In genomic region chr6:31568070-31568595, GRCm38 (mm10) we compare ENCODE assay signal across 27 mouse cellular contexts. TPM values are rescaled to one million over a fixed set of nuclear protein-coding genes. Genes with fewer than 3 reads are reported as not detected.
A peak's percentile ranks its signal among the peaks of the same experiment; 100 is the strongest.
DNase-seq lines count a peak whose midpoint lies in the region; ATAC-seq and TF ChIP-seq lines count a peak whose summit lies in the region.
"Had no signal": no experiment of that assay in that cellular context is flagged by ENCODE, and none has a peak within 500 bp of the region (broad histone marks: within the 10 kb centered on the region; RNA-seq: fewer than 3 reads in every experiment).

No protein-coding gene starts in this region.

- 20% methylated on average over 7 of the region's 7 CpGs for WGBS in midbrain, embryonic 10.5 days
- 37% methylated on average over 7 of the region's 7 CpGs for WGBS in midbrain, postnatal 0 days
- WGBS in embryonic facial prominence, embryonic 14.5 days = 20% methylated on average over 7 of the region's 7 CpGs

- 0 out of 2 replicates have a peak overlapping the region, but pooled peaks have one; percentile 17 for H3K27ac ChIP-seq in midbrain, embryonic 10.5 days (replicated peaks)
- no peak overlapping the region for H3K27ac ChIP-seq in midbrain, postnatal 0 days (ENCODE audit: low read depth, low read length)
- H3K27ac ChIP-seq in embryonic facial prominence, embryonic 14.5 days (replicated peaks; ENCODE audit: low read depth, low read length) = no peak overlapping the region
- H3K27ac ChIP-seq: embryonic facial prominence, embryonic 15.5 days; hindbrain, postnatal 0 days; limb, embryonic 13.5 days; liver, embryonic 14.5 days; lung, embryonic 15.5 days; neural tube, embryonic 12.5 days had no signal

- DNase-seq in embryo, embryonic 10 days (ENCODE audit: low spot score) = peak; percentile 41
- no peak for DNase-seq in embryo, embryonic 9.5 days (ENCODE audit: extremely low spot score)
- no peak for DNase-seq in midbrain, embryonic 10.5 days (ENCODE audit: low spot score)
- DNase-seq in midbrain, postnatal 0 days (ENCODE audit: low spot score) = no peak
- peak; percentile 63 for DNase-seq in NIH3T3 (ENCODE audit: low read depth)
- DNase-seq in embryonic facial prominence, embryonic 14.5 days (ENCODE audit: low spot score) = peak; percentile 23
- DNase-seq in testis, postnatal 10 days (ENCODE audit: low spot score) = no peak
- DNase-seq in left cerebral cortex, postnatal 25 days (ENCODE audit: low spot score in 2 of 2) = no peak
- DNase-seq: adrenal gland, adult 2 months; cerebellum, adult 18-20 months; gastrocnemius, postnatal 14 days; heart, adult 11 months; kidney, postnatal 25 days; layer of hippocampus, postnatal 36 days; lung, postnatal 4 days; thymus, postnatal 25 days had no signal

- H3K36me3 ChIP-seq in midbrain, embryonic 10.5 days = no peaks in the 10 kb centered on the region
- no peaks in the 10 kb centered on the region for H3K36me3 ChIP-seq in midbrain, postnatal 0 days (ENCODE audit: insufficient read depth, low read length)
- H3K36me3 ChIP-seq in embryonic facial prominence, embryonic 14.5 days (ENCODE audit: control insufficient read depth, insufficient read depth, low read length) = no peaks in the 10 kb centered on the region
- H3K36me3 ChIP-seq: embryonic facial prominence, embryonic 15.5 days; limb, embryonic 13.5 days; lung, embryonic 15.5 days; neural tube, embryonic 12.5 days had no signal

- no peaks in the 10 kb centered on the region for H3K9me3 ChIP-seq in midbrain, embryonic 10.5 days (replicated peaks)
- H3K9me3 ChIP-seq in midbrain, postnatal 0 days (ENCODE audit: low read length) = no peaks in the 10 kb centered on the region
- no peaks in the 10 kb centered on the region for H3K9me3 ChIP-seq in embryonic facial prominence, embryonic 14.5 days (ENCODE audit: control insufficient read depth, low read length)
- H3K9me3 ChIP-seq: embryonic facial prominence, embryonic 15.5 days; limb, embryonic 13.5 days; lung, embryonic 15.5 days; neural tube, embryonic 12.5 days had no signal

- no peak for TF ChIP-seq CTCF in midbrain, postnatal 0 days (IDR thresholded peaks at IDR 0.05)

- intact Hi-C loops in left cerebral cortex, postnatal 25 days (cut with DNase I) = no loop called here

- peaks cover 37% of the 10 kb centered on the region for H3K4me1 ChIP-seq in midbrain, embryonic 10.5 days
- H3K4me1 ChIP-seq in midbrain, postnatal 0 days (ENCODE audit: insufficient read depth, low read length) = no peaks in the 10 kb centered on the region
- 0 out of 2 replicates have a peak, but pooled peaks cover 6% of the 10 kb centered on the region for H3K4me1 ChIP-seq in embryonic facial prominence, embryonic 14.5 days (ENCODE audit: control insufficient read depth, insufficient read depth, low read length)

- H3K4me3 ChIP-seq in midbrain, embryonic 10.5 days = no peak overlapping the region
- H3K4me3 ChIP-seq in midbrain, postnatal 0 days (ENCODE audit: low read depth, low read length) = no peak overlapping the region
- no peak overlapping the region for H3K4me3 ChIP-seq in embryonic facial prominence, embryonic 14.5 days (ENCODE audit: low read depth, low read length)
- H3K4me3 ChIP-seq: embryonic facial prominence, embryonic 15.5 days; limb, embryonic 13.5 days; lung, embryonic 15.5 days; neural tube, embryonic 12.5 days had no signal

- H3K9ac ChIP-seq in midbrain, postnatal 0 days (replicated peaks; ENCODE audit: low read length, poor library complexity, severe bottlenecking) = no peak overlapping the region
- no peak overlapping the region for H3K9ac ChIP-seq in embryonic facial prominence, embryonic 14.5 days (ENCODE audit: low read depth, low read length)
- H3K9ac ChIP-seq: embryonic facial prominence, embryonic 15.5 days; limb, embryonic 13.5 days; liver, embryonic 14.5 days; lung, embryonic 15.5 days; neural tube, embryonic 12.5 days had no signal

- H3K27me3 ChIP-seq in midbrain, embryonic 10.5 days (ENCODE audit: low read depth, poor library complexity, severe bottlenecking) = peaks cover 23% of the 10 kb centered on the region
- H3K27me3 ChIP-seq in midbrain, postnatal 0 days (ENCODE audit: insufficient read depth, low read length) = 0 out of 2 replicates have a peak, but pooled peaks cover 5% of the 10 kb centered on the region
- peaks cover 41% of the 10 kb centered on the region for H3K27me3 ChIP-seq in embryonic facial prominence, embryonic 14.5 days (replicated peaks; ENCODE audit: control insufficient read depth, insufficient read depth, low read length)
- H3K27me3 ChIP-seq: neural tube, embryonic 12.5 days had no signal

- H3K4me2 ChIP-seq in midbrain, postnatal 0 days (ENCODE audit: low read depth, low read length, poor library complexity, severe bottlenecking) = no peak overlapping the region
- H3K4me2 ChIP-seq in embryonic facial prominence, embryonic 14.5 days (ENCODE audit: low read depth, low read length) = no peak overlapping the region
- H3K4me2 ChIP-seq: embryonic facial prominence, embryonic 15.5 days; heart, embryonic 11.5 days; limb, embryonic 13.5 days; lung, embryonic 15.5 days; midbrain, embryonic 11.5 days; neural tube, embryonic 12.5 days had no signal

- no peak for ATAC-seq in midbrain, postnatal 0 days (ENCODE audit: low FRiP score)
- ATAC-seq in embryonic facial prominence, embryonic 14.5 days (ENCODE audit: low read depth) = no peak
- ATAC-seq: CD4-positive, CD25-positive, alpha-beta regulatory T cell, adult 4 months; forebrain, embryonic 16.5 days; hindbrain, postnatal 0 days; intestine, embryonic 16.5 days had no signal

RNA-seq across cellular contexts. Expression of gene Podxl, which starts 4.4 kb away (rescaled TPM):
- 19.7 and 22.4 TPM in 2 replicates for polyA plus RNA-seq in midbrain, embryonic 10.5 days (2016; fragmentation: Nextera tagmentation; extraction: Ambion mirVana)
- total RNA-seq in midbrain, postnatal 0 days (2014; rRNA removed) = 15.1 and 16.3 TPM in 2 replicates
- polyA plus RNA-seq in midbrain, postnatal 0 days (2015; fragmentation: Nextera tagmentation; extraction: Ambion mirVana) = 5.7 and 6.0 TPM in 2 replicates
- polyA plus RNA-seq in embryonic facial prominence, embryonic 14.5 days (2014; fragmentation: Nextera tagmentation; extraction: Ambion mirVana) = 6.2 and 7.6 TPM in 2 replicates
- total RNA-seq in left cerebral cortex, postnatal 25 days (2021) = 10 to 100 TPM; 15.1 to 18.0 TPM
- polyA plus RNA-seq: CD4-positive, CD25-positive, alpha-beta regulatory T cell, adult 4 months had no signal

Comparison
In these comparisons a context has a peak if more than half of its experiments do, and no peak if none do; other contexts are left out.
1. DNase-seq: peak in embryo, embryonic 10 days (single experiment), NIH3T3 (single experiment) and embryonic facial prominence, embryonic 14.5 days (single experiment); none in embryo, embryonic 9.5 days (single experiment), midbrain, embryonic 10.5 days (single experiment), midbrain, postnatal 0 days (single experiment), testis, postnatal 10 days (single experiment) and left cerebral cortex, postnatal 25 days (0 of 2).